Mouse (Mus musculus) right cerebral cortex, postnatal 4 days (tissue): ENCODE results near the gene Lce1k.
"Not testable (repeated sequence)": the region's sequence is repeated elsewhere in the genome, so short reads cannot be mapped to it uniquely, and the experiment has no call there.

Source experiments
- DNase-seq: peaks from one replicate; pipeline ENCODE4 v3.0.0-alpha.2; 2022

Lce1k gene

DNA sequence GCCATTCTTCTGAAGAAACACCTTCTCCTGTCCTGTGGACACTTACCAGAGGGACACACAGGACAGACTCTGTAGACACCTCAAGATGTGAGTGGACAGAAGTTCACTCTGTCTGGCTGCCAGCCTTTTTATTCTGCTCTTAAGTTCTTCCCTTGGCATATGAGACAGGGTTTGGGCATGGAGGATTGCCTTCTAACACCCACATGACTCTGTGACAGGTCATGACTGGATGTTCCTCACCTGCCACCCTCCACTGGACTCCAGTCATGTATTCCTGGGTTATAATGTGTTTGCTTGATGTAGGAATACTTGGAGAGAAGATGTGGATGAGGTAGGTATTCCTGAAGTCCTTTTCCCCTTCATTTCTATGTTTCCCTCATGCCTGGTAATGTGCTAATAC lies at the start of gene Lce1k:
Gene Lce1k, minus strand, starts transcription at position 101 of the 400 bp plus-strand sequence.
- DNase-seq = no peak

DNA sequence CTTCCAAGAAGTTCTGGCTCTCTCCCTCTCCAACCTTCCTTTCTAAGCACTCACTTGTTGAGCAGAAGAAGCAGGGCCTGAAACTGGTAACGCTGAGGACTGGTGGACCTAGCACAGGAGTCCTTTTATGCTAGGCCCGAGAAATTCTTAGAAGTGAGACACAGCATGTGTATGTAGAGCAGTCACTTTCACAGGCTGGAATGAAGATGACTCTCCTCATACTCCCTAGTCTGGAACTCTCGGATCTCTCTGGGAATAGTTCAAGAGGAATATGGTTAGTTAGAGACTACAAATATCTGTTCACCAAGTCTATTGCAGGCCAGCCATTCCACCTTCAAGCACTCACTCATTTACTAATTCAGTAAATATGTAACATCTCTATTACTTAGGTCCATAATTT lies 43.5 kb upstream of the Lce1k start, which contains the start of gene Lce1l:
Gene Lce1l, minus strand, starts transcription at position 101 of the 400 bp plus-strand sequence.
- DNase-seq = no peak

DNA sequence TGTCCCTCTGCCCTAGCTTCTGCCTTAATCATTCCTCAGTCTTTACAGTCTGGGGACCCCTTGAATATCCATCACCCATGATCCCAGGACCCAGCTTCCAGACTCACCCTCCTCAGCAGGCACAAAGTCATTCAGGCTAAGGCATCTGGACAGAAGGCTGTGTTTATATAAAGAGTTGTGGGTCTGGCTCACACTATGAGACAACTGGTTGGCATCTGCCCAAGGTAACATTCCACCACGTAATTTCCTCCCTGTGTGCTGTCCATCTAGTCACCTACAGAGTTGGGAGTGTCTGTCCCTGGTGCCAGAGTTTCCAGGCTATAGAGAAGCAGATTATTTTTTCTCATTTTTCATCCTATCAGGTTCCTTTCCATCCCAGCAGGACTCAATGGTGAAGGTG lies 19.4 kb upstream of the Lce1k start, which contains the start of gene Kprp:
Gene Kprp, minus strand, starts transcription at position 140 of the 400 bp plus-strand sequence.
- no peak for DNase-seq

DNA sequence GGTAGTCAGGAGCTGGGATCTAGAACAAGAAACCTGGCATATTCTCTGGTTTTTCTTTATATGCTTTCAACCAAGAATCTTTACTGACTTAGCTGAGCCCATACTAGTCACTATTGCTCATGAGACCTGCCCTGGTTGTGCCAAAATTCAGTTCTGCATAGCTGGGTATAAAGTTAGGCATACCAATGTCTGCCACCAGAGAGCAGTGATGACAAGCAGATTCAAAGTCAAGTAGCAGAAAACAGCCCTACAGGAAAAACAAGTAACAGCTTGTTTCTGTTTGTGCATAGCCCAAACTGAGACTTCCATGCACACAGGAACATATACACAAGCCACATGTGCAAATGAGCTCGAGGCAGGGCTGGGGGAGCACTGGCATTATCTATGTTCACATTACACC lies 18.1 kb upstream of the Lce1k start:
- DNase-seq = no peak

DNA sequence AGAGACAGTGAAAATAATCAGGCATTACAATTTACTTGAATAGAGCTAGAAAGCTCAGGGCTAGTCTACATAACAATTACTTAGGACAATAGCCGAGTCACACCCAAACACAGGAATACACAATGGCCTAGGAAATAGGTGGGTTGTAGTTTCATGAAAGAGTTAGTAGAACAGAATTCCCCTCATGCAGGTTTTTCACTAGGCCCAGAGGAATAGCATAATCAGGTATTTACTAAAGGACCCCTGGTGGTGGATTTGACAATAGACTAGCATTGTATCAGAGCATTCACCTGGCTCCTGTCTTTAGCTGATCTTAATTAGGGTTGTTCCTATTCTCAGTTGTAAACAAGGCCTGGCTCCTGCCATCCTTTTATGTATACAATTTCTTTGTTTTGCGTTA lies 8.3 kb upstream of the Lce1k start:
- not testable (repeated sequence) for DNase-seq

DNA sequence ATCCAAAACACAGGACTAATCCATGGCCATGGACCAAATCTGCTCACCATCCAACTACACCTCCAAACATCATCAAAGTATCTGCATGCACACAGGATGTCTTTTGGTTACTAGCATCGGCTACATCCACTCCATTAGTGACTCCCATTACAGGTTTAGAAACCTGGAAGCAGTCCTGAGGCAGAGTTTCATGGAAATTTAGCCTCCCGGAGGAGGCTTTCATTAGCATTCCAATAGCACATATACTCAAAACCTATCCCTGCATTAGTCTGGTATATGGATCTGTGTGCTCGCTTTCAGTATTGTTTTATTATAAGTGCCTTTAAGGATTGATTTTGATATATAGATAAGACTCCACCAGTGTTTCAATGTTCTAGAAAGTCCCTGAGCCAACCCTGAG lies 7.9 kb upstream of the Lce1k start:
- DNase-seq = no peak

DNA sequence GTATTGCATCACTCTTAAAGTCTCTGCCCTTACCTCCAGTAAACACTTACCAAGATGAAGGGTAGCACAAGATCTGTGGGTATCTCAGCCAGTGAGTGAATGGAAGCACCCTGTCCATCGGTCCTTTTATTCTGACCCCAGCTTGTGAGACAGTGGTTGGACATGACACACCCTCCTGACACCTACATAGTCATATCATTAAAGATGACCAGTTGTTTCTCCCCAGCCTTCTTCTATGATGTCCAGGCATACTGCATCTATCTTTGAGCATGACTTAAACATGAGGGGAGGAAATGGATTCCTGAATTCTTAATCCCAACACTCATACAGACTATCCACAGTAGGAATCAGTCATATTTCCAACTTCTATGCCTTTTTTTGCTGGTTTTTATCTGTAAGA lies 17.3 kb downstream of the Lce1k start, which contains the start of gene Lce1j:
Gene Lce1j, minus strand, starts transcription at position 101 of the 400 bp plus-strand sequence.
- no peak for DNase-seq

DNA sequence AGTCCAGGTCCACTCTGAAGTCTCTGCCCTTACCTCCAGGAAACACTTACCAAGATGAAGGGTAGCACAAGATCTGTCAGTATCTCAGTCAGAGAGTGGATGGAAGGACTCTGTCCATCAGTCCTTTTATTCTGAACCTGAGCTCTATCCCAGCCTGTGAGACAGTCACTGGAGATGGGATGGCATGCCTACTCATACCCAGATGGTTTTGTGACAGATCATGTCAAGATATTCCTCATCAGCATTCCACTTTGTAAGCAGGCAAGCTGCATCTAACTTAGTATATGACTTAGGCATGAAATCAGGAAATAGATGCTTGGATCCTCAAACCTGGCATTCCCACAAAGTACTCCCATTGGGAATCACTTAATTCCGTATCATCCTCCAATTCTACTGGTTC lies 28.9 kb downstream of the Lce1k start, which contains the start of gene Lce1i:
Gene Lce1i, minus strand, starts transcription at position 101 of the 400 bp plus-strand sequence.
- no peak for DNase-seq

DNA sequence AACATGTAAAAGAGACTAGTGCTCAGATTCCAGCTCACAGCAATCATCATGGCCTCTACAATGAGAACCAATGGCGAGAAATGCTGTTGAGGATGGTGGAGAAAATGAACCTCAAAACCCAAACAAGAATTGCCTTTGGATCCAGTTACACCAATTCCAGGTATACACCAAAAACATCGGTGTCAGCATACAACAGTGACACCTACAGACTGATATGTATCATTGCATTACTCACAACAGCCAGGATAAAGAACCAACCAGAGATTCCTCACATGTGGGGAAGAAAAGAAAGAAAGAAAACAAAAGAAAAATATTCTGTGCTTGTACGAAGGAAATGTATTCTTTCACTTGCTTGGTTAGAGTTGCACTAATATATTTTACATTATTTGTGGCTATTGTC lies 36.1 kb downstream of the Lce1k start:
- DNase-seq = no peak

DNA sequence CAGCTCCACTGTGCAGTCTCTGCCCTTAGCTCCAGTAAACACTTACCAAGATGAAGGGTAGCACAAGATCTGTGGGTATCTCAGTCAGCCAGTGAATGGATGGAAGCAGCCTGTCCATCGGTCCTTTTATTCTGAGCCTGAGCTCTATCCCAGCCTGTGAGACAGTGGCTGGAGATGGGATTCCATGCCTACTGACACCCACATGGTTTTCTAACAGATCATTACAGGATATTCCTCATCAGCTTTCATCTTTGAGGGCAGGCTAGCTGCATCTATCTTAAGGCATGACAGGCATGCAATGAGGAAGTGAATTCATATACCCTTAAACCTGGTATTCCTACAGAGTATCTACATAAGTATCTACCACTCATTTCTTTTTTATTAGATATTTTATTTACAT lies 42.7 kb downstream of the Lce1k start, which contains the start of gene Lce1h:
Gene Lce1h, minus strand, starts transcription at position 101 of the 400 bp plus-strand sequence.
- no peak for DNase-seq
